Mouse (Mus musculus): ENCODE data around the gene Dsp.

DNA sequence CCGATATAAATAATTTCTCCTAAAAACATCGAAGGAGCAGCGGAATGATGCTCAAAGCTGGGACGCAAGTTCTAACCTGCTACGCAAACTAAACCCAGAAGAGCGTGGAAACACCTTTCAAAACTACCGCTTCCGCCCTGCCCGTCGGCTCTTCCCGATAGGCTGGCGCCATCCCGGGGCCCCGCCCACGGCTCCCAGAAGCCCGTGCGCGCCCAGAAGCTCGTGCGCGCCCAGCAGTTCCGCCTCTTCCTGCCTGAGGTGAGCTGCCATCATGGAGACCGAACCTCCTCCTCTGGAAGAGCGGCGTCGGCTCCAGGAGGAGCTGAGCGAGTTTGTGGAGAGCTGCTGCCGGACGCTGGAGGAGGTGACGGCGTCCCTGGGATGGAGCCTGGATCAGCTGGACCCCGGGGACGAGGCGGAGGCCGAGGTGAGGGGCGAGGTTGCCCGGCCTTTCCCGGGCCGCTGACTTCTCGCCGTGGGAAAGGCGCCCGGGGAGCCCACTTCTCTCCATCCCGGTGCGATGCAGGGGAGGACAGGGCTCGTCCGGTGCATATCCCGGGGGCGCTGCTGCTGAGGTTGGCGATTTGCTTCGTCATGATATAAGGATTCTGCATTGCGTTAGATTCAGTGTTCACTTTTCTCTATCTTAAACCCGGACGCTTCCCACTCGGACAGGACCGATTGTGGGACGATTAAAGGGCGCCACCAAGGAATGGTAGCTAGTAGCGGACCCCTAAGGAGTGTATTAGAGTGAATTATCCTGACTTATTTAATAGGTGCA lies 53.8 kb downstream of the Dsp start, which contains the start of gene Snrnp48:
- TF ChIP-seq POLR2A (IDR thresholded peaks at IDR 0.05; ENCODE audit: low read depth, low read length) (peak; percentile 97), CTCF (IDR thresholded peaks at IDR 0.05; ENCODE audit: borderline replicate concordance, insufficient read depth, low read length) (no peak)

Measured in embryonic fibroblast, embryonic 13.5 days (primary cell).